Mouse (Mus musculus) MEL (cell line): Measurements from ENCODE around the gene Gm1113. TPM values are rescaled to one million over a fixed set of nuclear protein-coding genes. Genes with fewer than 3 reads are reported as not detected.

Source experiments
- DNase-seq: peaks from one replicate; pipeline ENCODE4 v3.0.0; 2011; ENCODE audit warnings: low read depth, low spot score
- H3K27ac ChIP-seq: 2 replicates; pipeline ENCODE4 v1.5.1; 2012; ENCODE audit warnings: low read depth, mild to moderate bottlenecking, control low read depth, low read length, moderate library complexity; ENCODE audit not compliant: control insufficient read depth
- H3K27me3 ChIP-seq, 2 experiments: fragments of 150-350 bp in 1 of 2; sonication (generic) in 1 of 2; 2 replicates each; pipeline ENCODE4 v1.6.1; 2012; ENCODE audit warnings: low read length in 2 of 2, mild to moderate bottlenecking in 2 of 2, improper control_type of control experiment in 1 of 2, moderate library complexity in 1 of 2; ENCODE audit not compliant: insufficient read depth in 2 of 2, control insufficient read depth in 1 of 2
- H3K36me3 ChIP-seq, 2 experiments: 2 replicates each; pipeline ENCODE4 v1.6.1; 2012 to 2014; ENCODE audit warnings: low read length in 2 of 2, improper control_type of control experiment in 1 of 2, inconsistent platforms in 1 of 2, mild to moderate bottlenecking in 1 of 2; ENCODE audit not compliant: insufficient read depth in 2 of 2, control insufficient read depth in 1 of 2
- H3K4me1 ChIP-seq, 2 experiments: fragments of 150-350 bp in 1 of 2; sonication (generic) in 1 of 2; 2 replicates each; pipeline ENCODE4 v1.6.1; 2012; ENCODE audit warnings: low read length in 2 of 2, improper control_type of control experiment in 1 of 2, mild to moderate bottlenecking in 1 of 2; ENCODE audit not compliant: insufficient read depth in 2 of 2, control insufficient read depth in 1 of 2
- H3K4me3 ChIP-seq, 2 experiments: fragments of 150-350 bp in 1 of 2; sonication (generic) in 1 of 2; 2 replicates each; pipeline ENCODE4 v1.5.1; 2012; ENCODE audit warnings: low read depth in 2 of 2, low read length in 2 of 2, mild to moderate bottlenecking in 2 of 2, moderate library complexity in 2 of 2, control low read depth in 1 of 2, improper control_type of control experiment in 1 of 2; ENCODE audit not compliant: control insufficient read depth in 1 of 2, insufficient read depth in 1 of 2
- H3K79me2 ChIP-seq: 2 replicates; pipeline ENCODE4 v1.6.1; 2012; ENCODE audit warnings: mild to moderate bottlenecking, low read length, moderate library complexity; ENCODE audit not compliant: control insufficient read depth, poor library complexity, insufficient read depth
- H3K9ac ChIP-seq: 2 replicates; pipeline ENCODE4 v1.6.1; 2012; ENCODE audit warnings: low read depth, mild to moderate bottlenecking, control low read depth, low read length, moderate library complexity; ENCODE audit not compliant: control insufficient read depth, poor library complexity, severe bottlenecking
- H3K9me3 ChIP-seq: fragments of 150-350 bp; sonication (generic); replicated peaks from 2 replicates; pipeline ENCODE4 v1.6.1; 2012; ENCODE audit warnings: mild to moderate bottlenecking, low read length, improper control_type of control experiment, moderate library complexity; ENCODE audit not compliant: insufficient read depth
- CHD1 ChIP-seq: IDR thresholded peaks from 2 replicates; pipeline ENCODE4 v1.6.1; 2012; ENCODE audit warnings: low read depth, mild to moderate bottlenecking, inconsistent platforms, low read length, improper control_type of control experiment
- E2F4 ChIP-seq: IDR thresholded peaks from 2 replicates; pipeline ENCODE4 v1.6.1; 2011; ENCODE audit warnings: low read depth, low read length, improper control_type of control experiment, borderline replicate concordance
- ELF1 ChIP-seq: IDR thresholded peaks from 2 replicates; pipeline ENCODE4 v1.6.1; 2014; ENCODE audit warnings: low read depth, mild to moderate bottlenecking, inconsistent platforms, low read length, improper control_type of control experiment, moderate library complexity
- EP300 ChIP-seq, 2 experiments: IDR thresholded peaks; 2 replicates each; pipeline ENCODE4 v1.6.1; 2011; ENCODE audit warnings: improper control_type of control experiment in 2 of 2, low read length in 2 of 2, low read depth in 1 of 2, mild to moderate bottlenecking in 1 of 2
- GATA1 ChIP-seq: IDR thresholded peaks from 2 replicates; pipeline ENCODE4 v1.6.1; 2011; ENCODE audit warnings: low read depth, low read length, improper control_type of control experiment
- HCFC1 ChIP-seq: IDR thresholded peaks from 2 replicates; pipeline ENCODE4 v1.6.1; 2012; ENCODE audit warnings: low read depth, mild to moderate bottlenecking, inconsistent platforms, low read length, improper control_type of control experiment, moderate library complexity
- MAX ChIP-seq: IDR thresholded peaks from 2 replicates; pipeline ENCODE4 v1.6.1; 2011; ENCODE audit warnings: low read length, improper control_type of control experiment
- MEF2A ChIP-seq: IDR thresholded peaks from 2 replicates; pipeline ENCODE4 v1.6.1; 2014; ENCODE audit warnings: low read depth, mild to moderate bottlenecking, inconsistent platforms, low read length, improper control_type of control experiment; ENCODE audit not compliant: poor library complexity, insufficient replicate concordance, severe bottlenecking; ENCODE audit errors: extremely low read depth
- MYB ChIP-seq: IDR thresholded peaks from 2 replicates; pipeline ENCODE4 v1.6.1; 2011; ENCODE audit warnings: mild to moderate bottlenecking, low read depth, low read length, improper control_type of control experiment
- MYC ChIP-seq: IDR thresholded peaks from 2 replicates; pipeline ENCODE4 v1.6.1; 2011; ENCODE audit warnings: low read depth, mild to moderate bottlenecking, low read length, improper control_type of control experiment, moderate library complexity
- NRF1 ChIP-seq: IDR thresholded peaks from 2 replicates; pipeline ENCODE4 v1.6.1; 2014; ENCODE audit warnings: low read depth, mild to moderate bottlenecking, inconsistent platforms, low read length, improper control_type of control experiment, moderate library complexity; ENCODE audit not compliant: poor library complexity, insufficient read depth, severe bottlenecking
- POLR2A ChIP-seq, 2 experiments: IDR thresholded peaks; 2 replicates each; pipeline ENCODE4 v1.6.1; 2011 to 2012; ENCODE audit warnings: low read length in 2 of 2, mild to moderate bottlenecking in 2 of 2, control low read depth in 1 of 2, improper control_type of control experiment in 1 of 2, low read depth in 1 of 2, moderate library complexity in 1 of 2; ENCODE audit not compliant: control insufficient read depth in 1 of 2, insufficient read depth in 1 of 2, poor library complexity in 1 of 2
- POLR2AphosphoS2 ChIP-seq: IDR thresholded peaks from 2 replicates; pipeline ENCODE4 v1.6.1; 2011; ENCODE audit warnings: low read length, improper control_type of control experiment
- RAD21 ChIP-seq: IDR thresholded peaks from 2 replicates; pipeline ENCODE4 v1.6.1; 2011; ENCODE audit warnings: mild to moderate bottlenecking, low read depth, low read length, improper control_type of control experiment
- SIN3A ChIP-seq: IDR thresholded peaks from 2 replicates; pipeline ENCODE4 v1.6.1; 2012; ENCODE audit warnings: low read length, improper control_type of control experiment, inconsistent platforms
- SMC3 ChIP-seq: IDR thresholded peaks from 2 replicates; pipeline ENCODE4 v1.6.1; 2011; ENCODE audit warnings: low read depth, low read length, improper control_type of control experiment
- TAL1 ChIP-seq: IDR thresholded peaks from 2 replicates; pipeline ENCODE4 v1.6.1; 2012; ENCODE audit warnings: mild to moderate bottlenecking, inconsistent platforms, low read length, moderate library complexity, mixed read lengths
- TBP ChIP-seq: IDR thresholded peaks from 2 replicates; pipeline ENCODE4 v1.8.0; 2011; ENCODE audit warnings: low read depth, low read length, improper control_type of control experiment
- TCF12 ChIP-seq: IDR thresholded peaks from 2 replicates; pipeline ENCODE4 v1.6.1; 2014; ENCODE audit warnings: low read depth, mild to moderate bottlenecking, inconsistent platforms, low read length, improper control_type of control experiment, moderate library complexity
- ZC3H11A ChIP-seq: IDR thresholded peaks from 2 replicates; pipeline ENCODE4 v1.6.1; 2012; ENCODE audit warnings: low read depth, mild to moderate bottlenecking, inconsistent platforms, low read length, improper control_type of control experiment
- ZKSCAN1 ChIP-seq: IDR thresholded peaks from 2 replicates; pipeline ENCODE4 v1.6.1; 2012; ENCODE audit warnings: low read depth, mild to moderate bottlenecking, inconsistent platforms, low read length, improper control_type of control experiment, moderate library complexity
- ZMIZ1 ChIP-seq: IDR thresholded peaks from 2 replicates; pipeline ENCODE4 v1.6.1; 2012; ENCODE audit warnings: low read depth, mild to moderate bottlenecking, inconsistent platforms, low read length, improper control_type of control experiment, moderate library complexity
- polyA plus RNA-seq, 2 experiments: library from polyadenylated mRNA; stranded (reverse) in 1 of 2; unstranded in 1 of 2; fragments of >175 nt in 1 of 2; fragments of >200 nt in 1 of 2; gene quantifications; 2 replicates each; pipeline versions ENCODE4 v1.2.1 to v1.2.4; 2012; ENCODE audit warnings: low replicate concordance in 2 of 2, low read depth in 1 of 2; ENCODE audit not compliant: insufficient read length in 2 of 2, insufficient read depth in 1 of 2, missing spikeins in 1 of 2
- total RNA-seq: library from RNA; depleted of rRNA; stranded (reverse); fragments of 300-350 nt; gene quantifications from 2 replicates; pipeline ENCODE4 v1.2.3, GENCODE M21; 2012

The Gm1113 gene
- total and polyA plus RNA-seq, 3 experiments, result not detected

GRCm38 (mm10) chr9:35516182-35516581, 1.9 kb downstream of the Gm1113 start:
- Histone ChIP-seq H3K79me2 (no peaks in the 10 kb centered on the region), H3K9me3 (no peaks in the 10 kb centered on the region), H3K36me3 (no peaks in the 10 kb centered on the region), H3K27ac (no peak overlapping the region), H3K4me1 (no peaks in the 10 kb centered on the region), H3K4me3 (no peak overlapping the region), H3K9ac (no peak overlapping the region), H3K27me3 (peaks cover 2 to 9% of the 10 kb centered on the region in 2 experiments; a peak in 3 of 4 replicates)
- no peak for DNase-seq
- TF ChIP-seq GATA1, result no peak
- no peak for TF ChIP-seq POLR2A (IDR thresholded peaks at IDR 0.05; ENCODE audit: control insufficient read depth in 1 of 2, insufficient read depth in 1 of 2, low read depth in 1 of 2, low read length in 2 of 2, poor library complexity in 1 of 2)
- TF ChIP-seq ZMIZ1, result no peak
- no peak for TF ChIP-seq MEF2A
- no peak for TF ChIP-seq HCFC1
- no peak for TF ChIP-seq ELF1
- TF ChIP-seq ZC3H11A, result no peak
- no peak for TF ChIP-seq MAX
- no peak for TF ChIP-seq POLR2AphosphoS2
- TF ChIP-seq NRF1, result no peak
- no peak for TF ChIP-seq ZKSCAN1
- no peak for TF ChIP-seq MYC
- TF ChIP-seq MYB, result no peak
- TF ChIP-seq TCF12, result no peak
- TF ChIP-seq TAL1, result no peak
- TF ChIP-seq SIN3A, result no peak
- no peak for TF ChIP-seq CHD1
- TF ChIP-seq E2F4, result no peak
- no peak for TF ChIP-seq TBP

DNA sequence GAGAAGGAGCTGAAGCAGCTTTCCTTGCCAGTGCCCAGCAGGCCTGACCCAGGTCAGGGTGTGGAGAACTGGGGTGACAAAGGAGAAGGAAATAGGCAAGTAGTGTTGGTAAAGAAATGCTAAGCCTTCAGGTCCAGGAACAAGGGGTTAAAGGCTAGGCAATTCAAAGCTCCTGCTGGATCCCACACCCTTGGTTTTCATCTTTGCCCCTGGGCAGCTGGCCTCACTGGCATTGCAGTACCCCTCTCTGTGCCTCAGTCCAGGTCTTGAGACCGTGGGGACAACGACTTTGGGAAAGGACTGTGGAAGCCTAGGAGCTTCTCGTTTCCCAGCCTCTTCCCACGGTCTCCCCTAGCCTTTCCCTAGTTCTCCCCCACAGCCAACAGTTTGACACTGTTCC, 4.2 kb downstream of the Gm1113 start:
- no peak overlapping the region for H3K4me3 ChIP-seq
- no peaks in the 10 kb centered on the region for H3K9me3 ChIP-seq
- no peak overlapping the region for H3K27ac ChIP-seq
- H3K27me3 ChIP-seq, result peaks cover 0 to 5% of the 10 kb centered on the region in 2 experiments; a peak in 2 of 4 replicates
- no peaks in the 10 kb centered on the region for H3K79me2 ChIP-seq
- H3K4me1 ChIP-seq, result no peaks in the 10 kb centered on the region
- TF ChIP-seq TBP, result no peak
- no peak for TF ChIP-seq EP300 (IDR thresholded peaks at IDR 0.05; ENCODE audit: low read depth in 1 of 2, low read length in 2 of 2)
- no peak for TF ChIP-seq HCFC1
- TF ChIP-seq ZC3H11A, result no peak
- TF ChIP-seq SMC3, result no peak
- no peak for TF ChIP-seq MAX
- TF ChIP-seq RAD21, result no peak
- H3K36me3 ChIP-seq, result no peaks in the 10 kb centered on the region
- no peak overlapping the region for H3K9ac ChIP-seq
- DNase-seq, result no peak
